Mouse (Mus musculus): ENCODE measurements at regions not wholly inside any gene's neighbourhood (a gene's known extent, or its start where the extent isn't known, plus 50 kb on each side); places are given as distances from the start of the nearest gene placed in this dataset.

GRCm38 (mm10) chr2:142560896-142561500 is 340.3 kb downstream of the Kif16b start:
- DNase-seq = no peak

GRCm38 (mm10) chr2:142560400-142560799 is 340.9 kb downstream of the Kif16b start:
- no peak for DNase-seq

DNA sequence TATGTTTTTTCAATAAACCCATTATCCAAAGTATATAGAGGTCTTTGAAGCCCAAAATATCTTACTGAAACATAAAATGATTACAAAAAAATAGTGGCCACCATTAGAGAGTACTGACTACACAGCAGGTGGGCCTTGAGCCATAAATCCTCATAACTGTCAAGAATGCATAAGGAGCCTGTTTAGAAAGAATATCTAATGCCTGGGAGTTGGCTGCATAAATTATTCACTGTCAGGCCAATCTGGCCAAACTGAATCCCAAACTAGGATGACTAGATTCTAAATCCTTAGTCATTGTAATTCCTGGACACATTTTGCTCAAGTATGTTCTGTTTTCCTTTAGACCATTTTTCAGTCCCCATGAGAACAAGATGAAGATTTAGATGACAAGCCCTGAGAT is 341.4 kb downstream of the Kif16b start:
- DNase-seq = no peak

GRCm38 (mm10) chr2:142554851-142555250 is 346.5 kb downstream of the Kif16b start:
- DNase-seq = peak; percentile 3 to 40

DNA sequence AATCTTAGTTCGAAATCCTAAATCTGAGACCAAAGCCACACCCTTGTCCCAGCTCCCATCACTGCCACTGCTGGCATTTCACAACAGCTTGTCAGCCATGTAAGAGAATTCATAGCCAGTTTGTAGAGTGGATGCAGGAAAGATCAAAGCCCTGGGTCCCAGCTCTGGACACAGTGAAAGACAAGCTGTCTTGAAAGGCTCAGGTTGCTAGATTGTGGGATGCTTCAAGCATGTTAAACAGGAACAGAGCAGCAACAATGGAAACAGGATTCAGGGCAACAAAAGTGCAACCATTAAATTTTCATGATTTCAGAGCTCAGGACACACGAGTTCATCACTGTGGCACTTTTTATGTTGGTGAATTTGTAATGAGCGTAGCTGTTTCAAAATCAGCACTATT is 349.6 kb downstream of the Kif16b start:
- no peak for DNase-seq

- DNase-seq = no peak
Measured at GRCm38 (mm10) chr2:142548766-142549165, 352.6 kb downstream of the Kif16b start.

GRCm38 (mm10) chr2:142544937-142545336 is 356.4 kb downstream of the Kif16b start:
- no peak for DNase-seq

GRCm38 (mm10) chr2:142539980-142540379 is 361.4 kb downstream of the Kif16b start:
- DNase-seq = no peak

DNA sequence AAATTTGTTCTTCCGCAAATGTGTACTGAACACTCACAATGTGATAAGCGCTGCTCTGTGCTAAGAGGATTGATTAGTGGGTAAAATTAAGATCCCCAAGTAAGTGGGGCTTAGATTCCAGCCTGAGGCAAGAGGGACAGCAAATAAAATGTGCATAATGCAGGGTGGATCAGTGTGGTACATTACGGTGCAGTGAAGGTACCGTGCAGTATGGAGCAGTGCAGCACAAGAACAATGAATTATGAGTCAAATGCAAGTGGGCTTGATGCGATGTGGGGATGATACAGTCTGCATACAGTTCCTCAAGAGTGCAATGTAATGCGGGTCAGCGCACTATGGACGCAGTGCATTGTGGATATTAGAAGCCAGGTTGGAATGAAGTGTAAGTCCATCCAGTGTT is 367.8 kb downstream of the Kif16b start:
- no peak for DNase-seq

DNA sequence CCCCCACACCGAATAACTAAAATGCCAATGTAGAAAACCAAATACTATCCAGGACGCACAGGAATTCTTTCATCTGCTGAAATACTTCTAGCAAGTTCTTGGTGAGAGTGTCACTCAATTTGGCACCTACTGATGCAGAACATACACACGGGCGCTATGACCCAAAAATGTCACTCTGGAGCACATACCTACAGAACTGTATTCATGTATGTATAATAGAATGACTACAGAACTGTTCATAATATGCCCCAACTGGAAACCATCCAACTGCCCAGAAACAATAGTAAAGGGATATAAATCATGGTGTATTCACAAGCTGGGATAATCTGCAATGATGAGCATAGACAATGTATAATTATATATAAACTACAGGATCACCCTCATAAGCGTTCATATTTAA is 378.9 kb downstream of the Kif16b start:
- DNase-seq = no peak

GRCm38 (mm10) chr2:142517731-142518130 is 383.6 kb downstream of the Kif16b start:
- DNase-seq = no peak

DNA sequence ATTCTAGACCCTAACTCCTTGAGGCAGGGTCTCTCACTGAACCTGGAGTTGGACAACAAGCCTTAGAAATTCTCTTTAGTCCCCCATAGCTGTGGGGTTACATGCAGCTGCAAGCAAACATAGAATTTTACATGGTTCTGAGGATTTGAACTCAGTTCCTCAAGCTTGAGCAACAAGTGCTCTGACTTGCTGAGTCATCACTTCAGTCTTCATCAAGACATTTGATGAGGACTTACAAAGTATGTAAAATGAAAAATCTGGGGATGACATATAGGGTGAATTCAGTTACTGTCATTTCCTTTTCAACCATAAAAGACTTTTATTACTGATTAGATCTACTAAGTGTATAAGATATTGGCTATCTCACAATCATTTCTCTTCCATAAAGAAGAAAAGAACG is 396.1 kb downstream of the Kif16b start:
- no peak for DNase-seq

Data from adrenal gland, postnatal 36 days (tissue).